Mouse (Mus musculus) stomach, embryonic 15.5 days (tissue): ENCODE measurements at regions not wholly inside any gene's neighbourhood (a gene's known extent, or its start where the extent isn't known, plus 50 kb on each side); places are given as distances from the start of the nearest gene placed in this dataset.

ENCODE experiments used
- ATAC-seq: fragments of 200-750 bp; cut with Nextera tagmentation; 2 replicates; pipeline ENCODE4 v1.8.0; 2017; ENCODE audit warnings: low read depth, moderate number of reproducible peaks, moderate TSS enrichment; ENCODE audit not compliant: insufficient read depth, low FRiP score
- H3K27ac ChIP-seq: fragments of 300-500 bp; sonication (generic); 2 replicates; pipeline ENCODE4 v1.5.1; 2015; ENCODE audit warnings: mild to moderate bottlenecking, inconsistent platforms
- H3K27me3 ChIP-seq: fragments of 300-500 bp; sonication (generic); replicated peaks from 2 replicates; pipeline ENCODE4 v1.6.1; 2015; ENCODE audit warnings: inconsistent platforms
- H3K36me3 ChIP-seq: fragments of 300-500 bp; sonication (generic); 2 replicates; pipeline ENCODE4 v1.6.1; 2015; ENCODE audit warnings: inconsistent platforms
- H3K4me1 ChIP-seq: fragments of 300-500 bp; sonication (generic); 2 replicates; pipeline ENCODE4 v1.6.1; 2015; ENCODE audit warnings: inconsistent platforms
- H3K4me2 ChIP-seq: fragments of 300-500 bp; sonication (generic); 2 replicates; pipeline ENCODE4 v1.6.1; 2015; ENCODE audit warnings: mild to moderate bottlenecking, inconsistent platforms
- H3K4me3 ChIP-seq: fragments of 300-500 bp; sonication (generic); replicated peaks from 2 replicates; pipeline ENCODE4 v1.5.1; 2015; ENCODE audit warnings: inconsistent platforms
- H3K9ac ChIP-seq: fragments of 300-500 bp; sonication (generic); 2 replicates; pipeline ENCODE4 v1.6.1; 2015; ENCODE audit warnings: inconsistent platforms
- H3K9me3 ChIP-seq: fragments of 300-500 bp; sonication (generic); 2 replicates; pipeline ENCODE4 v1.6.1; 2016; ENCODE audit warnings: inconsistent platforms
- WGBS: fragments of 180-500 bp; shearing (Covaris S2); methylation state at CpG from one replicate; pipeline ENCODE4 v1.1.7; 2015; 5-methylcytosine and 5-hydroxymethylcytosine counted together

- Histone ChIP-seq H3K4me1 (no peaks in the 10 kb centered on the region), H3K4me3 (no peak overlapping the region), H3K27me3 (no peaks in the 10 kb centered on the region), H3K9me3 (no peaks in the 10 kb centered on the region), H3K9ac (no peak overlapping the region), H3K4me2 (no peak overlapping the region), H3K36me3 (no peaks in the 10 kb centered on the region), H3K27ac (no peak overlapping the region)
- WGBS, result 45% methylated on average over 2 of the region's 2 CpGs
- ATAC-seq, result peak; percentile 87
These were observed 435.7 kb downstream of the Efnb2 start for GRCm38 (mm10) chr8:8225175-8225830.

DNA sequence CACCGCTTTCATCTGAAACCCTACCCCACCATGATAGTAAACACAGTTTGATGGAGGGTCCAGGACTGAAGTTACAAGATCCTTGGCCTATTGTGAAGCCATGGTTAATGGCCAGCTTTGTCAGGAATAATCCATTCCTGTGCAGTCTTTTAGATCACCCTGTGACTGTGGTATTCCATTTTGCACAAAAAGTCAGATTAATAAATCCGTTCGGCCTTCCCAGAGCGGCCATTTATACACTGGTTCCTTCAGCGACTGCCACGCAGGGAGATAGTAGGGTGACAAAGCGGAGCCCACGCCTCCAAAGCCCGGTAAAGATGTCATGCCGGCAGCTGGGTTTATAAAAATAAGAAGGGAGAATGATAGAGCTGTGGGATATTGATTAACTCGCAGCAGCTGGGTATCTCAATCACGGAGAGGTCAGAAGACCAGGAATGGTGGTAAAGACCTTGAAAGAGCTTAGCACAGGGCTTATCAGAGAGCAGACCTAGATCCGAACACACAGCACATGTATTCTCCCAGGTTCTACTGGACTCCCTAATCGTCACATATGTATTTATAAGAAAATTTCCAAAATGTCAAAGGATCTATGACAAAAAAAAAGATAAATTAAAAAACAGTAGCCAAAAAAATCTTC, 440.5 kb downstream of the Efnb2 start:
- WGBS, result 64% methylated on average over 14 of the region's 14 CpGs

DNA sequence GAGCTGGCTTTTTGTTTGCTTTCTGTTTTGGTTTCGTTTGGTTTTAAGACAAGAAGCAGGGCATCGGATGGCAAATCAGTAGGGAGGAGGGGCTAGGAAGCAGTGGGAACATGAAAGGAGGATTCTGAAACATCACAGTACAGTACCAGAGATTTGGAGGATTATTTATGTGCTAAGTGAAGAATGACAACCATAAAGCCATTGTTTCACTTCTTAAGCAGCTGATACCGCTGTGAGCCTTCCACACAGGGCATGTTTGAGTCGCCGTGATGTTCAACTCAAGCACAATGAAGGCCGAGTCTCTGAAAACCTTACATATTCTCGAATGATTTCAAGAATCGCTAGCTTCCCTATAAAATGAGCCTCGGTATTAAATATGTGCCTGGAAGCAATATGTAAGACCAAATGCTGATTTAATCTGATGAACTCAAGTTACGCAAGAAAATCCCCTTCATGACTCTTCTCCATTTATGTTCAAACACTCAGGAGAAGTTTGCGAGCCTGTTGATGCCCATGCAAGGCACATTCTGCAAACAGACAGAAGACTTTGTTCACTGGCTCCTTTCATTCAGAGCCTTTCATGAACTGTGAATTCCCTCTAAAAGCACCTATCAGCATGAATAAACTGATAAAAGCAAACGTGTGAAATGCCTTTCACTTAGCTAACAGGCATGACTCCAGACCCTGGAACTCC, 441.2 kb downstream of the Efnb2 start:
- no peak for ATAC-seq
- WGBS, result 67% methylated on average over 12 of the region's 12 CpGs
- no peak overlapping the region for H3K4me3 ChIP-seq

More for the DNA sequence above, 440.5 kb downstream of the Efnb2 start:
- H3K9me3 ChIP-seq, result no peaks in the 10 kb centered on the region
- no peaks in the 10 kb centered on the region for H3K27me3 ChIP-seq
- H3K4me2 ChIP-seq, result no peak overlapping the region
- no peaks in the 10 kb centered on the region for H3K36me3 ChIP-seq
- no peak overlapping the region for H3K9ac ChIP-seq
- no peak overlapping the region for H3K4me3 ChIP-seq
- ATAC-seq, result no peak
- H3K27ac ChIP-seq, result no peak overlapping the region
- no peaks in the 10 kb centered on the region for H3K4me1 ChIP-seq

DNA sequence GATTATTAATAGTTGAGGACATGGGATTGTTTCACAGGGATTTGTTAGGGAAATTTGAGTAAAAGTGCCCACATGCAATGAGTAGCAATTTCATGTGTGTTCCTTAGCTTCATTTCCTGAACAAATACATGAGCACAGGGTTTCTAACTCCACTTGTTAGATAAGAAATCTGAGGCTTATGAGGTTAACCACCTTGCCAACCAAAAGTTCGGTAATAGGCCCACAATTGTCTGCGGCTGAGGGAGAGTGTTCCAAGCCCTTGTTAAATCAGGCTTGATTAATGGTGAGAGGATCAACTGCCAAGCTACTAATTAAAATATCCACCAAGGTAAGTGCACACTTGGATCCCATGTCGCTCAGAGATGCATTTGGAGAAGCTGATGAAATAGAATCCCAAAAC, 468.0 kb downstream of the Efnb2 start:
- Histone ChIP-seq H3K4me3 (no peak overlapping the region), H3K4me2 (no peak overlapping the region)
- ATAC-seq, result no peak

More for the DNA sequence above, 441.2 kb downstream of the Efnb2 start:
- no peak overlapping the region for H3K9ac ChIP-seq
- H3K4me1 ChIP-seq, result no peaks in the 10 kb centered on the region
- no peak overlapping the region for H3K4me2 ChIP-seq
- H3K27ac ChIP-seq, result no peak overlapping the region
- H3K9me3 ChIP-seq, result no peaks in the 10 kb centered on the region
- H3K36me3 ChIP-seq, result no peaks in the 10 kb centered on the region
- H3K27me3 ChIP-seq, result no peaks in the 10 kb centered on the region

DNA sequence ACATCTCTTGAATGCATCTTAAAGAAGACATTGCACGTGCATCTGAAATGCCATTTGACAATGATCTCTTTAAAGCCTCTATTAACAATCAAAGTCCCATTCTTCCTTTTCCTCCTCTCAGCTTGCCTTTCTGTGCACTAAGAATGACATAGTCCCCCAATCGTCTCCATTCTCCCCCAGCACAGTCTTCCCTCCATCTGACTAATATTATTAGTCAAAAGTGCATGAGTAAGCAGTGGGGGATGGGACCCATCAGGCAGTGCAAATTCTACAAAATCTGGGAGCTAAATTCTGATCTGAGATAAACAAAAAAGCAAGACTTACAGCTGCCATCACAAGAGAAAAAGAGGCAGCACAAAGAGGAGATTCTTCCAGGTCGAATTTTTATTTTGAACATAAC, 475.0 kb downstream of the Efnb2 start:
- Histone ChIP-seq H3K9ac (no peak overlapping the region), H3K4me3 (no peak overlapping the region), H3K4me2 (no peak overlapping the region), H3K36me3 (no peaks in the 10 kb centered on the region), H3K9me3 (no peaks in the 10 kb centered on the region), H3K4me1 (no peaks in the 10 kb centered on the region), H3K27me3 (no peaks in the 10 kb centered on the region), H3K27ac (no peak overlapping the region)
- 25% methylated on average over 3 of the region's 3 CpGs for WGBS
- no peak for ATAC-seq

More for the DNA sequence above, 468.0 kb downstream of the Efnb2 start:
- Histone ChIP-seq H3K9me3 (no peaks in the 10 kb centered on the region), H3K4me1 (no peaks in the 10 kb centered on the region), H3K9ac (no peak overlapping the region), H3K27ac (no peak overlapping the region), H3K36me3 (no peaks in the 10 kb centered on the region), H3K27me3 (no peaks in the 10 kb centered on the region)
- 68% methylated on average over 3 of the region's 3 CpGs for WGBS

DNA sequence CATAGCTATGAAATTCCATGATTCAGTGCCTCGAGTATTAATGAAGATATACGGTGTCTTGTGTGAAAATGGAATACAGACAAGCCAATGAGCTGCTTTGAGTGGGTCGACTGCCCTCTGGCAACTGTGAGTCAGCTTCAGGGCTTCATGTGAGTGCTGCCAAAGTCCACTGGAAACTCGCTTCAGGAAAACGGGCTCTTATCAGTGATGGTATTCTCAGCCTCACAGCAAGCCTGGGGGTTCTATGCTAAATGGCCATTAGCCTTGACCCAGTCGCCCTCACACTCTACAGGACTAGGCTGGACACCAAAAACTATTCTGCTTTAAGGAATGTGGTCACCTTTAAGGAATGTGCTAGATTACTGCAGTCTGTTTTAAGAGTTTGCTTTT, 477.8 kb downstream of the Efnb2 start:
- Histone ChIP-seq H3K9ac (no peak overlapping the region), H3K4me1 (no peaks in the 10 kb centered on the region), H3K27ac (no peak overlapping the region), H3K4me2 (no peak overlapping the region), H3K36me3 (no peaks in the 10 kb centered on the region), H3K9me3 (no peaks in the 10 kb centered on the region), H3K27me3 (no peaks in the 10 kb centered on the region), H3K4me3 (no peak overlapping the region)
- WGBS, result 39% methylated on average over 6 of the region's 6 CpGs
- ATAC-seq, result no peak

GRCm38 (mm10) chr8:8182616-8183232, 478.3 kb downstream of the Efnb2 start:
- Histone ChIP-seq H3K9ac (no peak overlapping the region), H3K4me3 (no peak overlapping the region), H3K27me3 (no peaks in the 10 kb centered on the region), H3K4me2 (no peak overlapping the region), H3K27ac (no peak overlapping the region), H3K4me1 (no peaks in the 10 kb centered on the region), H3K36me3 (no peaks in the 10 kb centered on the region), H3K9me3 (no peaks in the 10 kb centered on the region)
- 40% methylated on average over 4 of the region's 4 CpGs for WGBS
- no peak for ATAC-seq

DNA sequence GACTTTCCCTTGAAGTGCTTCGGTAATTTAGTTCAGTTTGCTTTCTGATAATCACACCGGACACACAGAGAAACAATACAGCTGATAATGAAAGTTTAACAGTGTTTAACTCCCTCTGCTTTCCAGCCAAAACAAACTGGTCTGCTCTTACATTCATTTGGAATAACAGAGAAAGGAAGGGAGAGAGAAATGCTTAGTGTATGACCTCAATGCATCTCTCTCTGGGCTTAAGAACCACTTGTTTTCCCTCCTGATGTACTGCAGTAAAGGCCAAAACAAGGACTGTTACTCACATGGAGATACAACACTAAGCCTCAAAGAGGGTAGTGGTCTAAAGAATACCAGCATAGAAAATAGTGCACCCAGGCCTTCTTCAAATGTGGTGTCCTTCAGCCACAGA, 478.9 kb downstream of the Efnb2 start:
- Histone ChIP-seq H3K9ac (no peak overlapping the region), H3K36me3 (no peaks in the 10 kb centered on the region), H3K27me3 (no peaks in the 10 kb centered on the region), H3K4me3 (no peak overlapping the region), H3K27ac (no peak overlapping the region), H3K4me1 (no peaks in the 10 kb centered on the region), H3K9me3 (no peaks in the 10 kb centered on the region), H3K4me2 (no peak overlapping the region)
- WGBS, result 41% methylated on average over 2 of the region's 2 CpGs
- no peak for ATAC-seq

- Histone ChIP-seq H3K9ac (no peak overlapping the region), H3K4me2 (no peak overlapping the region), H3K27me3 (no peaks in the 10 kb centered on the region), H3K36me3 (no peaks in the 10 kb centered on the region), H3K4me3 (no peak overlapping the region), H3K4me1 (no peaks in the 10 kb centered on the region), H3K9me3 (no peaks in the 10 kb centered on the region), H3K27ac (no peak overlapping the region)
- no peak for ATAC-seq
- WGBS, result 43% methylated on average over 2 of the region's 2 CpGs
These were observed 486.8 kb downstream of the Efnb2 start for GRCm38 (mm10) chr8:8174286-8174685.

GRCm38 (mm10) chr8:8168674-8169073, 492.4 kb downstream of the Efnb2 start:
- H3K27me3 ChIP-seq, result no peaks in the 10 kb centered on the region
- H3K4me1 ChIP-seq, result no peaks in the 10 kb centered on the region
- H3K9me3 ChIP-seq, result no peaks in the 10 kb centered on the region
- no peak overlapping the region for H3K9ac ChIP-seq
- H3K4me2 ChIP-seq, result no peak overlapping the region
- WGBS, result 69% methylated on average over 6 of the region's 6 CpGs
- H3K27ac ChIP-seq, result no peak overlapping the region
- no peaks in the 10 kb centered on the region for H3K36me3 ChIP-seq
- ATAC-seq, result no peak
- H3K4me3 ChIP-seq, result no peak overlapping the region

DNA sequence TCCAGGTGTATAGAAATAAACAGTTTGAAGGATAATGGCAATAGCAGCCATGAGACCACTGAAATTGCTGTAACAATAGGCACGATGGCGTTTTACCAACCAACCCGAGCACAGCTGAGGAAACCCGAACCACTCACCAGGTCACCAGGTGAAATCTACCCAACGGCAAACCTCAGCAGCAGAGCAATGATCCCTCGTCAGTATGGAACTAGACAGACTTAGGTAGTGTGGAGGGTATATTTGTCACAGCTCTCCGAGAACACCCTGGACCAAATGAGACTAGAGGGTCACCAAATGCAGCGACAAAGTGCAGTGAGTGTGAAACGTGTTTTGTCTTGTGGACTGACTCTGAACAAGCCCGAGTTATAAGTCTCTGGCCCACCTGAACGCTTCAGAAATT, 492.8 kb downstream of the Efnb2 start:
- no peaks in the 10 kb centered on the region for H3K9me3 ChIP-seq
- H3K27ac ChIP-seq, result no peak overlapping the region
- no peak for ATAC-seq
- no peak overlapping the region for H3K9ac ChIP-seq
- no peaks in the 10 kb centered on the region for H3K27me3 ChIP-seq
- no peaks in the 10 kb centered on the region for H3K36me3 ChIP-seq
- no peak overlapping the region for H3K4me3 ChIP-seq
- H3K4me2 ChIP-seq, result no peak overlapping the region
- 87% methylated on average over 11 of the region's 11 CpGs for WGBS
- no peaks in the 10 kb centered on the region for H3K4me1 ChIP-seq

DNA sequence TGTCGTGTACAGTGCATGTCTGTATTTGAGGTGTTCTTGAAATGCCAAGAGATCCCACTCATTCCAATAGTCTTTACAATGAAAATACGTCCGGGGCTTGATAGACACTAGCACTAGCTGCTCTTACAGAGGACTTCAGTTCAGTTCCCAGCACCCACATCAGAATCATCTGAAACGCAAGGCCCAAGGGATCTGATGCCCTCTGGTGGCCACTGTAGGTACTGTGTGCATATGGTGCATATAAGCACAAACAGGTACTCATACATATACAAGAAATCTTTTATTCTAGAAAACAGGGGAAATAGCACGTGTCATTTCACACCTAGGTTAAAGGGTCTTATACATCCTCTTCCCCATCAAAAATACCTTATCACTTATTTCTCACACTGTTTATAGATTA, 513.5 kb downstream of the Efnb2 start:
- Histone ChIP-seq H3K4me2 (no peak overlapping the region), H3K27me3 (no peaks in the 10 kb centered on the region), H3K9me3 (no peaks in the 10 kb centered on the region), H3K36me3 (no peaks in the 10 kb centered on the region), H3K9ac (no peak overlapping the region), H3K4me3 (no peak overlapping the region), H3K4me1 (no peaks in the 10 kb centered on the region), H3K27ac (no peak overlapping the region)
- 96% methylated on average over 5 of the region's 5 CpGs for WGBS
- ATAC-seq, result no peak
